Mouse (Mus musculus): ENCODE measurements around the gene Ppp1r8.

The Ppp1r8 gene

GRCm38 (mm10) chr4:132778562-132779201, 64.3 kb downstream of the Ppp1r8 start:
- no peak for DNase-seq (ENCODE audit: low read depth)

All from c-Kit-positive CD71-negative TER-119-negative erythroid progenitor cells, embryonic 14.5 days (primary cell).